Mouse (Mus musculus): ENCODE results near the gene March2. TPM values are rescaled to one million over a fixed set of nuclear protein-coding genes. Genes with fewer than 3 reads are reported as not detected.

Gene March2
- 10 to 100 TPM; 25.1 to 69.7 (median 43.6) TPM for total RNA-seq (2018; cell fraction: chromatin; rRNA removed)
- total RNA-seq (2018; cell fraction: cytosol; rRNA removed), result 10 to 100 TPM; 41.9 to 70.5 (median 52.5) TPM
- 10 to 100 TPM; 30.6 to 73.3 (median 43.2) TPM for total RNA-seq (2018; cell fraction: nucleus; rRNA removed)
- polyA plus RNA-seq (2018), result 31.4 to 62.1 TPM (median 56.3 TPM) in 3 replicates

GRCm38 (mm10) chr17:33718384-33718881 lies at the start of gene March2:
March2 (minus strand) TSS chr17:33718670.
- under 1% methylated on average over 35 of the region's 46 CpGs for WGBS (ENCODE audit: missing documents)
- Histone ChIP-seq H3K79me2 (ENCODE audit: inconsistent target) (peaks cover 34% of the 10 kb centered on the region; the same call in 1 of the 2 replicates), H3K36me3 (ENCODE audit: inconsistent target) (no peaks in the 10 kb centered on the region), H3K27ac (peak within 1 kb of the TSS; percentile 29; the same call in 1 of the 2 replicates), H3K4me3 (ENCODE audit: inconsistent target) (peak within 1 kb of the TSS; percentile 93)

- no peak overlapping the region for H3K4me3 ChIP-seq (ENCODE audit: inconsistent target)
- WGBS (ENCODE audit: missing documents), result 45% methylated on average over 3 of the region's 3 CpGs
- H3K27ac ChIP-seq, result no peak overlapping the region
- H3K36me3 ChIP-seq (ENCODE audit: inconsistent target), result no peaks in the 10 kb centered on the region
- no peaks in the 10 kb centered on the region for H3K79me2 ChIP-seq (ENCODE audit: inconsistent target)
These were observed 47.9 kb upstream of the March2 start for GRCm38 (mm10) chr17:33766389-33766788.

GRCm38 (mm10) chr17:33760255-33761165 lies 42.0 kb upstream of the March2 start, which contains the start of gene Rab11b:
Rab11b (minus strand) TSS chr17:33760530.
- Histone ChIP-seq H3K36me3 (ENCODE audit: inconsistent target) (no peaks in the 10 kb centered on the region), H3K27ac (peak within 1 kb of the TSS; percentile 93), H3K79me2 (ENCODE audit: inconsistent target) (peaks cover 42% of the 10 kb centered on the region), H3K4me3 (ENCODE audit: inconsistent target) (peak within 1 kb of the TSS; percentile 64)
- WGBS (ENCODE audit: missing documents), result under 1% methylated on average over 34 of the region's 35 CpGs

- H3K4me3 ChIP-seq (ENCODE audit: inconsistent target), result peak overlapping the region; percentile 64
These were observed 41.3 kb upstream of the March2 start for GRCm38 (mm10) chr17:33759767-33760254.

GRCm38 (mm10) chr17:33757231-33757630 lies 38.8 kb upstream of the March2 start:
- WGBS (ENCODE audit: missing documents), result 80% methylated on average over 4 of the region's 4 CpGs
- Histone ChIP-seq H3K27ac (no peak overlapping the region), H3K36me3 (ENCODE audit: inconsistent target) (no peaks in the 10 kb centered on the region)

More at GRCm38 (mm10) chr17:33759767-33760254, 41.3 kb upstream of the March2 start:
- Histone ChIP-seq H3K27ac (peak overlapping the region; percentile 93), H3K36me3 (ENCODE audit: inconsistent target) (no peaks in the 10 kb centered on the region), H3K79me2 (ENCODE audit: inconsistent target) (peaks cover 49% of the 10 kb centered on the region)
- under 1% methylated on average over 35 of the region's 38 CpGs for WGBS (ENCODE audit: missing documents)

GRCm38 (mm10) chr17:33756108-33756790 lies 37.8 kb upstream of the March2 start:
- whole genome bisulfite sequencing (ENCODE audit: missing documents), result 92% methylated on average over 3 of the region's 3 CpGs
- Histone ChIP-seq H3K36me3 (ENCODE audit: inconsistent target) (peaks cover 2% of the 10 kb centered on the region; the same call in 1 of the 2 replicates), H3K79me2 (ENCODE audit: inconsistent target) (peaks cover 85% of the 10 kb centered on the region), H3K27ac (no peak overlapping the region), H3K4me3 (ENCODE audit: inconsistent target) (no peak overlapping the region)

More at GRCm38 (mm10) chr17:33757231-33757630, 38.8 kb upstream of the March2 start:
- H3K79me2 ChIP-seq (ENCODE audit: inconsistent target), result peaks cover 75% of the 10 kb centered on the region
- H3K4me3 ChIP-seq (ENCODE audit: inconsistent target), result no peak overlapping the region

- Histone ChIP-seq H3K36me3 (ENCODE audit: inconsistent target) (peaks cover 5% of the 10 kb centered on the region; the same call in 1 of the 2 replicates), H3K4me3 (ENCODE audit: inconsistent target) (no peak overlapping the region), H3K79me2 (ENCODE audit: inconsistent target) (peaks cover 91% of the 10 kb centered on the region), H3K27ac (no peak overlapping the region)
- WGBS (ENCODE audit: missing documents), result 92% methylated on average over 10 of the region's 10 CpGs
These were observed 37.1 kb upstream of the March2 start for GRCm38 (mm10) chr17:33755418-33756107.

- Histone ChIP-seq H3K36me3 (ENCODE audit: inconsistent target) (peaks cover 8% of the 10 kb centered on the region; the same call in 1 of the 2 replicates), H3K79me2 (ENCODE audit: inconsistent target) (peaks cover 100% of the 10 kb centered on the region), H3K27ac (no peak overlapping the region), H3K4me3 (ENCODE audit: inconsistent target) (no peak overlapping the region)
- WGBS (ENCODE audit: missing documents), result 91% methylated on average over 1 of the region's 1 CpGs
These were observed 36.2 kb upstream of the March2 start for GRCm38 (mm10) chr17:33754656-33755055.

GRCm38 (mm10) chr17:33752297-33752696 lies 33.8 kb upstream of the March2 start:
- Histone ChIP-seq H3K36me3 (ENCODE audit: inconsistent target) (peaks cover 24% of the 10 kb centered on the region), H3K27ac (no peak overlapping the region), H3K4me3 (ENCODE audit: inconsistent target) (no peak overlapping the region), H3K79me2 (ENCODE audit: inconsistent target) (peaks cover 81% of the 10 kb centered on the region)
- 97% methylated on average over 2 of the region's 2 CpGs for WGBS (ENCODE audit: missing documents)

GRCm38 (mm10) chr17:33751181-33751580 lies 32.7 kb upstream of the March2 start:
- H3K79me2 ChIP-seq (ENCODE audit: inconsistent target), result peaks cover 70% of the 10 kb centered on the region

GRCm38 (mm10) chr17:33749451-33749850 lies 31.0 kb upstream of the March2 start:
- Histone ChIP-seq H3K27ac (no peak overlapping the region), H3K79me2 (ENCODE audit: inconsistent target) (peaks cover 52% of the 10 kb centered on the region), H3K36me3 (ENCODE audit: inconsistent target) (peaks cover 24% of the 10 kb centered on the region), H3K4me3 (ENCODE audit: inconsistent target) (no peak overlapping the region)
- WGBS (ENCODE audit: missing documents), result 94% methylated on average over 4 of the region's 5 CpGs

More at GRCm38 (mm10) chr17:33751181-33751580, 32.7 kb upstream of the March2 start:
- peaks cover 24% of the 10 kb centered on the region for H3K36me3 ChIP-seq (ENCODE audit: inconsistent target)
- no peak overlapping the region for H3K4me3 ChIP-seq (ENCODE audit: inconsistent target)
- H3K27ac ChIP-seq, result no peak overlapping the region

GRCm38 (mm10) chr17:33746011-33746410 lies 27.5 kb upstream of the March2 start:
- Histone ChIP-seq H3K79me2 (ENCODE audit: inconsistent target) (peaks cover 18% of the 10 kb centered on the region), H3K27ac (no peak overlapping the region), H3K36me3 (ENCODE audit: inconsistent target) (peaks cover 19% of the 10 kb centered on the region), H3K4me3 (ENCODE audit: inconsistent target) (no peak overlapping the region)
- WGBS (ENCODE audit: missing documents), result 50% methylated on average over 2 of the region's 2 CpGs

GRCm38 (mm10) chr17:33744686-33745384 lies 26.4 kb upstream of the March2 start:
- peaks cover 16% of the 10 kb centered on the region for H3K36me3 ChIP-seq (ENCODE audit: inconsistent target)

More at GRCm38 (mm10) chr17:33744686-33745384, 26.4 kb upstream of the March2 start:
- H3K79me2 ChIP-seq (ENCODE audit: inconsistent target), result peaks cover 6% of the 10 kb centered on the region; the same call in 1 of the 2 replicates
- WGBS (ENCODE audit: missing documents), result 89% methylated on average over 5 of the region's 5 CpGs
- H3K4me3 ChIP-seq (ENCODE audit: inconsistent target), result no peak overlapping the region
- H3K27ac ChIP-seq, result no peak overlapping the region
